Comparison of ENCODE assay signal across 25 mouse cellular contexts in the genomic region with DNA sequence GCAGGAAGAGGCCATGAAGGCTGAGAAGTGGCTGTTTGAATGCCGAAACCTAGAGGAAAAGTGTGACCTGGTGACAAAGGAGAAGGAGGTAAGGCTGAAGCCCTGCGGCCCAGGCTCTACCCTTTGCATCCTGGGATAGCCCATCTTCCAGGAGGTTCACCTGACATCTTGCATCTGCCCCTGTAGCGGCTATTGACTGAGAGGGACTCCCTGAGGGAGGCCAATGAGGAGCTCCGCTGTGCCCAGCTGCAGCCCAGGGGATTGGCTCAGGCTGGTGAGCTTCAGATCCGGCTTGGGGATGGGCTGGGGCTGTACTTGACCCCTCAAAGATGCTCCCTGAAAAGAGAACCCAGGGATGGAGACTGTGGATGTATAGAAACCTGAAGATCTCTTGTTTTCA. TPM values are rescaled to one million over a fixed set of nuclear protein-coding genes. Genes with fewer than 3 reads are reported as not detected.
A peak's percentile ranks its signal among the peaks of the same experiment; 100 is the strongest.
DNase-seq lines count a peak whose midpoint lies in the region; ATAC-seq and TF ChIP-seq lines count a peak whose summit lies in the region.
"Had no signal": no experiment of that assay in that cellular context is flagged by ENCODE, and none has a peak within 500 bp of the region (broad histone marks: within the 10 kb centered on the region; RNA-seq: fewer than 3 reads in every experiment).

No protein-coding gene starts in this region.

- H3K27ac ChIP-seq in forebrain, embryonic 14.5 days (ENCODE audit: low read depth, low read length): no peak overlapping the region
- no peak overlapping the region for H3K27ac ChIP-seq in forebrain, embryonic 11.5 days (ENCODE audit: low read depth, low read length)
- no peak overlapping the region for H3K27ac ChIP-seq in hindbrain, embryonic 12.5 days
- H3K27ac ChIP-seq in hindbrain, embryonic 11.5 days (ENCODE audit: low read depth, low read length): no peak overlapping the region
- H3K27ac ChIP-seq in testis, adult 2 months (ENCODE audit: control insufficient read depth, insufficient read depth, low read depth, low read length): no peak overlapping the region
- H3K27ac ChIP-seq: forebrain, embryonic 15.5 days; heart, adult 2 months; heart, embryonic 10.5 days; heart, embryonic 13.5 days; intestine, embryonic 15.5 days had no signal

- H3K36me3 ChIP-seq in forebrain, embryonic 14.5 days (ENCODE audit: control insufficient read depth, insufficient read depth, low read length): no peaks in the 10 kb centered on the region
- no peaks in the 10 kb centered on the region for H3K36me3 ChIP-seq in forebrain, embryonic 11.5 days (ENCODE audit: control insufficient read depth, insufficient read depth, low read length)
- H3K36me3 ChIP-seq in hindbrain, embryonic 12.5 days: 0 out of 2 replicates have a peak, but pooled peaks cover 4% of the 10 kb centered on the region
- H3K36me3 ChIP-seq in hindbrain, embryonic 11.5 days (ENCODE audit: control insufficient read depth, insufficient read depth, low read length): no peaks in the 10 kb centered on the region
- H3K36me3 ChIP-seq in testis, adult 2 months (ENCODE audit: control insufficient read depth, insufficient read depth, low read length): no peaks in the 10 kb centered on the region
- H3K36me3 ChIP-seq: heart, embryonic 13.5 days; intestine, embryonic 15.5 days had no signal

- no peak overlapping the region for H3K4me2 ChIP-seq in forebrain, embryonic 14.5 days (ENCODE audit: low read length)
- no peak overlapping the region for H3K4me2 ChIP-seq in forebrain, embryonic 11.5 days (ENCODE audit: low read depth, low read length, severe bottlenecking)
- H3K4me2 ChIP-seq in hindbrain, embryonic 12.5 days (replicated peaks): no peak overlapping the region
- no peak overlapping the region for H3K4me2 ChIP-seq in hindbrain, embryonic 11.5 days (replicated peaks; ENCODE audit: low read depth, low read length)

- DNase-seq in forebrain, embryonic 14.5 days (ENCODE audit: low spot score): no peak
- no peak for DNase-seq in forebrain, embryonic 11.5 days (ENCODE audit: low spot score)
- no peak for DNase-seq in hindbrain, embryonic 11.5 days (ENCODE audit: low spot score)
- no peak for DNase-seq in testis, postnatal 10 days (ENCODE audit: low spot score)
- DNase-seq: adrenal gland, adult 8-10 months; adrenal gland, postnatal 25 days; cerebellum, adult 2 months; cerebellum, postnatal 14 days; gastrocnemius, postnatal 10 days; heart, postnatal 14 days; heart, postnatal 4 days; kidney, adult 11 months had no signal

- 72% methylated on average over 5 of the region's 5 CpGs for WGBS in forebrain, embryonic 14.5 days
- WGBS in forebrain, embryonic 11.5 days: 75% methylated on average over 5 of the region's 5 CpGs
- 81% methylated on average over 5 of the region's 5 CpGs for WGBS in hindbrain, embryonic 12.5 days
- whole genome bisulfite sequencing in hindbrain, embryonic 11.5 days: 77% methylated on average over 5 of the region's 5 CpGs

- H3K4me1 ChIP-seq in forebrain, embryonic 14.5 days (ENCODE audit: control insufficient read depth, insufficient read depth, low read length): no peaks in the 10 kb centered on the region
- H3K4me1 ChIP-seq in forebrain, embryonic 11.5 days (replicated peaks; ENCODE audit: control insufficient read depth, insufficient read depth, low read length): no peaks in the 10 kb centered on the region; the same call in 1 of the 2 replicates
- peaks cover 10% of the 10 kb centered on the region for H3K4me1 ChIP-seq in hindbrain, embryonic 12.5 days
- H3K4me1 ChIP-seq in hindbrain, embryonic 11.5 days (replicated peaks; ENCODE audit: control insufficient read depth, insufficient read depth, low read length): peaks cover 3% of the 10 kb centered on the region
- H3K4me1 ChIP-seq in testis, adult 2 months (ENCODE audit: control insufficient read depth, insufficient read depth, low read length): peaks cover 16% of the 10 kb centered on the region

- H3K27me3 ChIP-seq in forebrain, embryonic 14.5 days (replicated peaks; ENCODE audit: control insufficient read depth, insufficient read depth, low read length): 0 out of 2 replicates have a peak, but pooled peaks cover 3% of the 10 kb centered on the region
- H3K27me3 ChIP-seq in forebrain, embryonic 11.5 days (ENCODE audit: control insufficient read depth, insufficient read depth, low read length): no peaks in the 10 kb centered on the region; the same call in 1 of the 2 replicates
- H3K27me3 ChIP-seq in hindbrain, embryonic 12.5 days: peaks cover 26% of the 10 kb centered on the region
- peaks cover 10% of the 10 kb centered on the region for H3K27me3 ChIP-seq in hindbrain, embryonic 11.5 days (ENCODE audit: control insufficient read depth, insufficient read depth, low read length)
- no peaks in the 10 kb centered on the region for H3K27me3 ChIP-seq in testis, adult 2 months (ENCODE audit: control insufficient read depth, insufficient read depth, low read length)
- H3K27me3 ChIP-seq: forebrain, embryonic 15.5 days; intestine, embryonic 15.5 days had no signal

- no peak for ATAC-seq in forebrain, embryonic 14.5 days
- ATAC-seq in forebrain, embryonic 11.5 days (replicated peaks; ENCODE audit: low FRiP score): no peak
- 0 out of 2 replicates have a peak, but pooled peaks have one; percentile 1 for ATAC-seq in hindbrain, embryonic 12.5 days (ENCODE audit: low FRiP score)
- ATAC-seq in hindbrain, embryonic 11.5 days (ENCODE audit: low FRiP score): no peak
- ATAC-seq: activated CD4-positive, CD25-positive, alpha-beta regulatory T cell, adult 4 months had no signal

- H3K4me3 ChIP-seq in forebrain, embryonic 14.5 days (ENCODE audit: low read depth, low read length): no peak overlapping the region
- no peak overlapping the region for H3K4me3 ChIP-seq in forebrain, embryonic 11.5 days (ENCODE audit: low read depth, low read length)
- H3K4me3 ChIP-seq in hindbrain, embryonic 12.5 days: no peak overlapping the region
- H3K4me3 ChIP-seq in hindbrain, embryonic 11.5 days (ENCODE audit: low read depth, low read length): no peak overlapping the region
- H3K4me3 ChIP-seq in testis, adult 2 months (ENCODE audit: control insufficient read depth, low read depth, low read length): peak overlapping the region; percentile 56
- H3K4me3 ChIP-seq: forebrain, embryonic 15.5 days; heart, adult 2 months; intestine, embryonic 15.5 days had no signal

- peak overlapping the region; percentile 41; the same call in 1 of the 2 replicates for H3K9ac ChIP-seq in forebrain, embryonic 14.5 days (ENCODE audit: low read length)
- no peak overlapping the region for H3K9ac ChIP-seq in forebrain, embryonic 11.5 days (ENCODE audit: low read length)
- H3K9ac ChIP-seq in hindbrain, embryonic 12.5 days: no peak overlapping the region
- no peak overlapping the region for H3K9ac ChIP-seq in hindbrain, embryonic 11.5 days (ENCODE audit: low read depth, low read length)
- H3K9ac ChIP-seq: forebrain, embryonic 15.5 days; intestine, embryonic 15.5 days had no signal

- TF ChIP-seq CTCF in testis, adult 2 months (IDR thresholded peaks at IDR 0.05; ENCODE audit: control insufficient read depth, insufficient read depth, insufficient replicate concordance, low read depth, low read length): no peak

- H3K9me3 ChIP-seq in forebrain, embryonic 14.5 days (replicated peaks; ENCODE audit: control insufficient read depth, low read length): no peaks in the 10 kb centered on the region
- no peaks in the 10 kb centered on the region for H3K9me3 ChIP-seq in forebrain, embryonic 11.5 days (ENCODE audit: control insufficient read depth, low read length)
- H3K9me3 ChIP-seq in hindbrain, embryonic 12.5 days (replicated peaks): no peaks in the 10 kb centered on the region
- no peaks in the 10 kb centered on the region for H3K9me3 ChIP-seq in hindbrain, embryonic 11.5 days (ENCODE audit: control insufficient read depth, low read length)
- H3K9me3 ChIP-seq: forebrain, embryonic 10.5 days; forebrain, embryonic 15.5 days; heart, embryonic 10.5 days; heart, embryonic 13.5 days; hindbrain, embryonic 13.5 days; intestine, embryonic 15.5 days had no signal

- no peak for TF ChIP-seq POLR2A in testis, adult 2 months (IDR thresholded peaks at IDR 0.05; ENCODE audit: control insufficient read depth, low read depth, low read length)

RNA-seq across cellular contexts. Expression of a gene that starts 6.6 kb away (rescaled TPM):
- polyA plus RNA-seq in forebrain, embryonic 14.5 days (2014; fragmentation: Nextera tagmentation; extraction: Ambion mirVana): 13.0 and 20.3 TPM in 2 replicates
- polyA plus RNA-seq in forebrain, embryonic 11.5 days (2014; fragmentation: Nextera tagmentation; extraction: Ambion mirVana): 14.8 and 15.5 TPM in 2 replicates
- polyA plus RNA-seq in hindbrain, embryonic 12.5 days (2016; fragmentation: Nextera tagmentation; extraction: Ambion mirVana): 16.3 and 18.7 TPM in 2 replicates
- 9.5 and 10.3 TPM in 2 replicates for polyA plus RNA-seq in hindbrain, embryonic 11.5 days (2014; fragmentation: Nextera tagmentation; extraction: Ambion mirVana)
- polyA plus RNA-seq in testis, adult 2 months (2012; rRNA removed): 55.4 and 62.0 TPM in 2 replicates

RNA-seq across cellular contexts. Expression of a gene that starts 17.4 kb away (rescaled TPM):
- polyA plus RNA-seq in forebrain, embryonic 14.5 days (2014; fragmentation: Nextera tagmentation; extraction: Ambion mirVana): not detected in 2 replicates
- polyA plus RNA-seq in forebrain, embryonic 11.5 days (2014; fragmentation: Nextera tagmentation; extraction: Ambion mirVana): not detected in 2 replicates
- polyA plus RNA-seq in hindbrain, embryonic 12.5 days (2016; fragmentation: Nextera tagmentation; extraction: Ambion mirVana): not detected in 2 replicates
- not detected in 2 replicates for polyA plus RNA-seq in hindbrain, embryonic 11.5 days (2014; fragmentation: Nextera tagmentation; extraction: Ambion mirVana)
- polyA plus RNA-seq in testis, adult 2 months (2012; rRNA removed): 0.08 TPM in 1 of 2 replicates, not detected in the other
- polyA plus RNA-seq: activated CD4-positive, CD25-positive, alpha-beta regulatory T cell, adult 4 months; CD4-positive, CD25-positive, alpha-beta regulatory T cell, adult 4 months; embryonic facial prominence, embryonic 11.5 days; forebrain, embryonic 10.5 days; forebrain, embryonic 15.5 days; heart, adult 2 months; heart, embryonic 10.5 days; heart, embryonic 13.5 days; heart, embryonic 16.5 days; hindbrain, embryonic 13.5 days had no signal

RNA-seq across cellular contexts. Expression of a gene that starts 18.5 kb away (rescaled TPM):
- 5.0 and 6.5 TPM in 2 replicates for polyA plus RNA-seq in forebrain, embryonic 14.5 days (2014; fragmentation: Nextera tagmentation; extraction: Ambion mirVana)
- 5.2 and 5.8 TPM in 2 replicates for polyA plus RNA-seq in forebrain, embryonic 11.5 days (2014; fragmentation: Nextera tagmentation; extraction: Ambion mirVana)
- polyA plus RNA-seq in hindbrain, embryonic 12.5 days (2016; fragmentation: Nextera tagmentation; extraction: Ambion mirVana): 6.0 and 7.5 TPM in 2 replicates
- 6.2 and 6.4 TPM in 2 replicates for polyA plus RNA-seq in hindbrain, embryonic 11.5 days (2014; fragmentation: Nextera tagmentation; extraction: Ambion mirVana)
- polyA plus RNA-seq in testis, adult 2 months (2012; rRNA removed): 5.7 and 9.3 TPM in 2 replicates

RNA-seq across cellular contexts. Expression of a gene that starts 27.4 kb away (rescaled TPM):
- 93.3 and 111 TPM in 2 replicates for polyA plus RNA-seq in forebrain, embryonic 14.5 days (2014; fragmentation: Nextera tagmentation; extraction: Ambion mirVana)
- polyA plus RNA-seq in forebrain, embryonic 11.5 days (2014; fragmentation: Nextera tagmentation; extraction: Ambion mirVana): 128 and 147 TPM in 2 replicates
- 77.4 and 77.9 TPM in 2 replicates for polyA plus RNA-seq in hindbrain, embryonic 12.5 days (2016; fragmentation: Nextera tagmentation; extraction: Ambion mirVana)
- polyA plus RNA-seq in hindbrain, embryonic 11.5 days (2014; fragmentation: Nextera tagmentation; extraction: Ambion mirVana): 98.5 and 104 TPM in 2 replicates
- 1,424 and 1,585 TPM in 2 replicates for polyA plus RNA-seq in testis, adult 2 months (2012; rRNA removed)

RNA-seq across cellular contexts. Expression of a gene that starts 27.6 kb away (rescaled TPM):
- 1,735 and 2,101 TPM in 2 replicates for polyA plus RNA-seq in forebrain, embryonic 14.5 days (2014; fragmentation: Nextera tagmentation; extraction: Ambion mirVana)
- 1,226 and 1,312 TPM in 2 replicates for polyA plus RNA-seq in forebrain, embryonic 11.5 days (2014; fragmentation: Nextera tagmentation; extraction: Ambion mirVana)
- 1,088 and 1,187 TPM in 2 replicates for polyA plus RNA-seq in hindbrain, embryonic 12.5 days (2016; fragmentation: Nextera tagmentation; extraction: Ambion mirVana)
- 1,367 and 1,409 TPM in 2 replicates for polyA plus RNA-seq in hindbrain, embryonic 11.5 days (2014; fragmentation: Nextera tagmentation; extraction: Ambion mirVana)
- 59.6 and 68.5 TPM in 2 replicates for polyA plus RNA-seq in testis, adult 2 months (2012; rRNA removed)
